Mouse (Mus musculus) MEL-GATA-1-ER (cell line): ENCODE results near the gene Mrgpra9.
"Not testable (repeated sequence)": the region's sequence is repeated elsewhere in the genome, so short reads cannot be mapped to it uniquely, and the experiment has no call there.

Experiments
- DNase-seq: peaks from one replicate; pipeline ENCODE4 v3.0.0-alpha.2; 2012; ENCODE audit warnings: low read depth; ENCODE audit errors: extremely low read depth

The Mrgpra9 gene

DNA sequence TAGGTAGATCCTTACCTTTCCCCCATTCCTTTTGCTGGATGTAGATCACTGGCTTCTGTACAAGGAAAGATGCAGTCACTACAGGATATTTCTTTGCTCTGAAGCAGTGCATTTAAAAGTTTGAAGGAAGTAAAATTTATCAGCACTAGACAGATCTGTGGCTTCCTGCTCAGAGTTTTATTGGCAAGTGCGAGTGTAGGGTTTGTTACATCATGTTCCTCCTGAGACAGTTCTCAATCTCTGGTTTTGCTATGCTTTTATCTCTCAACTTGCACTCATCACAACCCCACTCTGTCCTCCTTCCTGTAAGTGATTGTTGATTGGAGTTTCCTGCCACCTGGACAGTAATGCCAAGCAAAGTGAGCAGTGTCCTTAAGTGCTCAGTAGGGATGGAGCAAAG is at the start of gene Mrgpra9:
Gene Mrgpra9, minus strand, starts transcription at position 79 of the 400 bp plus-strand sequence.
- DNase-seq: no peak

- DNase-seq: not testable (repeated sequence)
Observed at GRCm38 (mm10) chr7:47299612-47300011, 47.0 kb upstream of the Mrgpra9 start.

- not testable (repeated sequence) for DNase-seq
Observed at GRCm38 (mm10) chr7:47271547-47271946, 18.9 kb upstream of the Mrgpra9 start.

DNA sequence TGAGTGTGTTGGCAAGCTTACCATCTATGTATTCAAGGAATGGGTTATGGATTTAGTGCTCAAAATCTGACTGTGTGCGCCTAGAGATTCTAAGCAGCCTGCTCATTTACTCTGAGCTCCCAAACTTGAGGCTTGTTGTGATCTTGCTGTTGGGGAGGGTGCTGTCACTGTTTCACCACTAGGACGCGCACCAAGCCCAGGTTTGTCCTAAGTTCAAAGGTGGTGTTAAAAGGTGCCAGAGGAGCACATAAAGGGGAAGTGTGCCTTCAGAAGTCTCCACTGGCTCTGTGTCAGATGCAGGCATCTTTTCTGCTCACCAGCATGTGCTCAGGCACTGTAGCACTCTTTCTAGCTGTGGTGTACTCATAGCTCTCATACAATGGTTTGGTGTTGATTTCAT is 8.0 kb downstream of the Mrgpra9 start:
- DNase-seq: no peak

DNA sequence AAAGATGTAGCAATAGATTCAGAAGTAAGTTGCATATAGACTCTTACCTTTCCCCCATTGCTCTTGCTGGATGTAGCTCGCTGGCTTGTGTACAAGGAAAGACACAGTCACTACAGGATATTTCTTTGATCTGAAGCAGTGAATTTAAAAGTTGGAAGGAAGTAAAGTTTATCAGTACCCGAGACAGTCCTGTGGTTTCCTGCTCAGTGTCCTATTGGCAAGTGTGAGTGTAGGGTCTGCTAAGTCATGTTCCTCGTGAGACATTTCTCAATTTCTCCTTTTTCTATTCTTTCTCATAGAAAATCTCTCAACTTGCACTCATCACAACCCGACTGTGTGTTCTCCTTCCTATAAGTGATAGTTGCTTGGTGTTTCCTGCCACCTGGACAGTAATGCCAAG is 47.8 kb downstream of the Mrgpra9 start, which contains the start of gene Mrgpra6:
Gene Mrgpra6, minus strand, starts transcription at position 91 of the 400 bp plus-strand sequence.
- no peak for DNase-seq

- DNase-seq: no peak
Observed at GRCm38 (mm10) chr7:47195271-47195670, 57.4 kb downstream of the Mrgpra9 start.
